Mouse (Mus musculus): ENCODE data around the gene Rab11fip4. TPM values are rescaled to one million over a fixed set of nuclear protein-coding genes. Genes with fewer than 3 reads are reported as not detected.
A peak's percentile ranks its signal among the peaks of the same experiment; 100 is the strongest.

Gene Rab11fip4
- 0.03 TPM in 1 of 2 replicates, not detected in the other for polyA plus RNA-seq (2012; ENCODE audit: insufficient read depth, low replicate concordance)

DNA sequence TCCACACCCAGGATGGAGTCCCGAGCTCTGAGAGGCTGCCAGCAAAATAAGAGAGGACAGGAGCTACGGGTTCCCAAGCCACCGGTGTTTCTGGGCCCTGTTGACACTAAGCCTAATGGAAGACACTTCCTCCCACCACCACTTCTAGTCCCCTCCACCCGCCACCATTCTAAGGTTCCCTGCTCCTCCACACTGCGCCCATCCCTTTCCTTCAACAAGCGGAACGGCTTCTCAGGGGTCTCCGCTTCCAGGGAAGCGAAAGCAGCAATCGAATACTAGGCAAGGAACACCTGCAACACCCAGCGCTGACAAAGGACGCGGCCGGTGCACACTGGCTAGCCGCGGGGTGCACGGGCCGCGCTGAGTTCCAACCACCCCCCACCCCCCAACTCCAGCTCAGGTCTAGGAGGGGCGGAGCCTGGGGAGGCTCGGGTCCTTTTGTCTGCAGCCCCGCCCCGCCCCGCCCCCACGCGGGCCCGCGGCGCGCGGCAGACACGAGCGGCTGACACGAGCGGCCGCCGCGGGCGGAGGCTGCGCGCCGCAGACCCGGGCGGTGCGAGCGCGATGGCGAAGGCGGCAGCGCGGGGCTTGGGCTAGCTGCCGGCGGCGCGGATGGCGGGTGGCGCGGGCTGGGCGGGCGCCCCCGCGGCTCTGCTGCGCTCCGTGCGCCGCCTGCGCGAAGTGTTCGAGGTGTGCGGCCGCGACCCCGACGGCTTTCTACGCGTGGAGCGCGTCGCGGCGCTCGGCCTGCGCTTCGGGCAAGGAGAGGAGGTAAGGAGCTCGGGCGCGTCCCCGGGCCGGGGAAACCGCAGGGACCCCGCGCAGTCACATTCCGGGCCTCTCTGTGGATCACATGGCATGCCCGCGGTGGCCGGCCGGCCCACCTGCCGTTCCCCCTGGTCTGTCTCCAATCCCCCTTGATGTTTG, at the start of gene Rab11fip4:
Gene Rab11fip4 (plus strand): TSS at position 549 of the 927 bp plus-strand sequence.
- Histone ChIP-seq H3K4me1 (peaks cover 18% of the 10 kb centered on the region), H3K27me3 (replicated peaks) (peaks cover 93% of the 10 kb centered on the region)

DNA sequence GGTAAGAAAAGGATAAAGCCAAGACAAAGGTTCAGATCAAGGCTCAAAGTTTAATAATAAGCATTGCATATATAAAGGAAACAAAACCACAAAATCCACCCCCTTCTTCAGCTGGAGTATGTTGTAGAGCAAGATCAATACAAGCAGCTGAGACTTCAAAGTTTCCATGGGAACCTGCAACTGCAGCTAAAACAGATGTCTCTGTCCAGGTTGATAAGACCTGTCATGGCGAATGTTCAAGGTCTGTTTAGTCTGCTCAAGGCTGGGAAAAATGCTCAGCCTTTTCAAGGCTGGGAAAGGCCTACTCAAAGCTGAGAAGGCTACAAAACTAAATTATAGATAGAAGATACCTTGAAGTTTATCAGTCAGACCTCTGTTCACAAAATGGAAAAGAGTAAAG, 38.4 kb upstream of the Rab11fip4 start:
- H3K4me1 ChIP-seq, result no peaks in the 10 kb centered on the region
- no peak for TF ChIP-seq FLI1 (IDR thresholded peaks at IDR 0.05; ENCODE audit: low read length)
- TF ChIP-seq GATA1 (IDR thresholded peaks at IDR 0.05; ENCODE audit: borderline replicate concordance, low read length), result no peak
- no peak overlapping the region for H3K4me3 ChIP-seq (replicated peaks)
- H3K9me3 ChIP-seq, result no peaks in the 10 kb centered on the region
- no peaks in the 10 kb centered on the region for H3K27me3 ChIP-seq (replicated peaks)
- H3K36me3 ChIP-seq (replicated peaks; ENCODE audit: low read length), result peaks cover 95% of the 10 kb centered on the region

More for the DNA sequence above, at the start of gene Rab11fip4:
- Histone ChIP-seq H3K36me3 (replicated peaks; ENCODE audit: low read length) (no peaks in the 10 kb centered on the region), H3K4me3 (replicated peaks) (peak within 1 kb of the TSS; percentile 88), H3K9me3 (no peaks in the 10 kb centered on the region)
- TF ChIP-seq GATA1 (IDR thresholded peaks at IDR 0.05; ENCODE audit: borderline replicate concordance, low read length), result no peak
- TF ChIP-seq FLI1 (IDR thresholded peaks at IDR 0.05; ENCODE audit: low read length), result no peak

DNA sequence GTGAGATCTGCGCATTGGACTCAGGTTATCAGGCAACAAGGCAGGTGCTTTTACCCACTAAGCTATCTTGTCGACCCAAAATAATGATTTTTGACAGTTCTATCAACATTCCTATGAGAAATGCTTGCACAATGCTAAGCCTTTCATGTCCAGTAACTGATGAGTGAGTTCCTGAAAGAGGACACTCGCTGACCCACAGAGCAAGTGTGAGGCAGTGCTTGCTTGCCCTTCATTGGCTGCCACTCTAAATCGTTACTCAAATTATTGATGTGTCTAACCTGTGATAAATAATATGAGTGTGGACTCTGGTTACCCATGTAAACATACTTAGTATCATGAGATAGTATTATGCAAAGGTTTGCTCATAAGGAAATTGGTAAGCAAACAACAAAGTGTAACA, 30.5 kb upstream of the Rab11fip4 start:
- H3K27me3 ChIP-seq (replicated peaks), result no peaks in the 10 kb centered on the region
- H3K4me1 ChIP-seq, result peaks cover 10% of the 10 kb centered on the region
- no peak overlapping the region for H3K4me3 ChIP-seq (replicated peaks)
- H3K36me3 ChIP-seq (replicated peaks; ENCODE audit: low read length), result peaks cover 95% of the 10 kb centered on the region
- TF ChIP-seq FLI1 (IDR thresholded peaks at IDR 0.05; ENCODE audit: low read length) (no peak), GATA1 (IDR thresholded peaks at IDR 0.05; ENCODE audit: borderline replicate concordance, low read length) (no peak)
- H3K9me3 ChIP-seq, result no peaks in the 10 kb centered on the region

DNA sequence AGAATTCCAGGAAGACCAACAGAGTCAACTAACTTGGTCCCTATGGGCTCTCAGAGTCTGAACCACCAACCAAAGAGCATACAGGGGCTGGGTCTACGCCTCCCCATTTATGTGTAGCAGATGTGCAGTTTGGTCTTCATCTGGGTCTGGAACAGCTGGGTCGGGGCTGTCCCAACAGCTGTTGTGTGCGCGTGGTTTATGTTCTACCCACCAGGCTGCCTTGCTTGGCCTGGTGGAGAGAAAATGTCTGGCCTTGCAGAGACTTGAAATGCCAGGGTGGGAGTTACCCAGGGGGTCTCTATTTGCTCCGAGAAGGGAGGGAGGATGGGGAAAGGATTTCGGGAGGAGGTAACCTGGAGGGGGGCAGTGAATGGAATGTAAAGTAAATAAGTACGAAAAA, 27.5 kb upstream of the Rab11fip4 start:
- peaks cover 97% of the 10 kb centered on the region for H3K36me3 ChIP-seq (replicated peaks; ENCODE audit: low read length)

DNA sequence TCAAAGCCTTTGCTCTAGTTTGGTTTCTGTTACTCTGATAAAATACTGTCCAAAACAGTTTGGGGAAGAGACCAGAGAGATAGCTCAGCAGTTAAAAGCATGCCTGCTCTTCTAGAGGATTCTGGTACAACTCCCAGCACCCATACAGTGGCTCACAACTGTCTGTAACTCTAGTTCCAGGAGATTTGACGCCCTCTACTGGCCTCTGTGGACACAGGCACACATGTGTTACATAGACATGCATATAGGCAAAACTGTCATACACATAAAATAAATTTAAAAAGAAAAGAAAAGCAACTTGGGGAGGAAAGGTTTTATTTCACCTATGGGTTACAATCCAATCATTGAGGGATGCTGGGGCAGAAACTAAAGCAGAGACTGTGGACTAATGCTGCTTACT, 24.1 kb upstream of the Rab11fip4 start:
- no peaks in the 10 kb centered on the region for H3K27me3 ChIP-seq (replicated peaks)
- TF ChIP-seq FLI1 (IDR thresholded peaks at IDR 0.05; ENCODE audit: low read length) (no peak), GATA1 (IDR thresholded peaks at IDR 0.05; ENCODE audit: borderline replicate concordance, low read length) (no peak)
- no peaks in the 10 kb centered on the region; the same call in 1 of the 2 replicates for H3K9me3 ChIP-seq
- peaks cover 10% of the 10 kb centered on the region for H3K4me1 ChIP-seq
- H3K36me3 ChIP-seq (replicated peaks; ENCODE audit: low read length), result peaks cover 97% of the 10 kb centered on the region
- H3K4me3 ChIP-seq (replicated peaks), result no peak overlapping the region

More for the DNA sequence above, 27.5 kb upstream of the Rab11fip4 start:
- peaks cover 10% of the 10 kb centered on the region for H3K4me1 ChIP-seq
- TF ChIP-seq GATA1 (IDR thresholded peaks at IDR 0.05; ENCODE audit: borderline replicate concordance, low read length) (no peak), FLI1 (IDR thresholded peaks at IDR 0.05; ENCODE audit: low read length) (no peak)
- no peaks in the 10 kb centered on the region for H3K27me3 ChIP-seq (replicated peaks)
- no peaks in the 10 kb centered on the region; the same call in 1 of the 2 replicates for H3K9me3 ChIP-seq
- no peak overlapping the region for H3K4me3 ChIP-seq (replicated peaks)

DNA sequence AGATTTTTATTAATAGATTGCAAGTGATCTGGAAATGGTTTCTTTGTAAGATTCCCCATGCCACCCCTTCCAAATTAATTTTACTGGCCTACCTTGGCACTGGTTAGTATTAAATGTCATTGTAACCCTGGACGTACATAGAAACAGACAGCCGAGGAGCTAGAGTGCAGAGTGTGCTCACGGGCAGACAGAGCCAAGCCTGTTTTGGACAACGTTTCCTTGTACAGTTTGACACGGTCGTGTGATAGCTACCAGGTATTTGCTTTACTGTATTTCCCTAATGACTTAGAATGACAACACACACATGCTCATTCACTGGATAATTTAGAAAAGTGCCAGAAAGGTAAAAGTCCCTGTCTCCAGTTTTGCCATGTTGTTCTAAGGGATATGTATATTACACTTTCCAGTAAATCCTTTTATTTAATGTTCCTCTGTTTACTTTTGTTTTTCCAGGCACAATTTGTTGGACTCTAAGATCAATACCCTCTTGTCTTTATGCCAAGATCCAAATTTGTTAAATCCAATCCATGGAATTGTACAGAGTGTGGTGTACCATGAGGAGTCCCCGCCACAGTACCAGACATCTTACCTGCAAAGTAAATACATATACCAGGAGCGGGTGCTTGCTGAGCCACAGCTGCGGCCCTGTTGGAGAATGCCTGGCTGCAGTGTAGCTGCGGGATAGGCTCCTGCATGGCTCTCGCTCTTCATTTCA, 22.7 kb upstream of the Rab11fip4 start:
- H3K4me1 ChIP-seq, result peaks cover 6% of the 10 kb centered on the region
- H3K36me3 ChIP-seq (replicated peaks; ENCODE audit: low read length), result peaks cover 95% of the 10 kb centered on the region
- H3K9me3 ChIP-seq, result no peaks in the 10 kb centered on the region; the same call in 1 of the 2 replicates
- TF ChIP-seq GATA1 (IDR thresholded peaks at IDR 0.05; ENCODE audit: borderline replicate concordance, low read length) (no peak), FLI1 (IDR thresholded peaks at IDR 0.05; ENCODE audit: low read length) (no peak)
- no peaks in the 10 kb centered on the region for H3K27me3 ChIP-seq (replicated peaks)
- H3K4me3 ChIP-seq (replicated peaks), result no peak overlapping the region

DNA sequence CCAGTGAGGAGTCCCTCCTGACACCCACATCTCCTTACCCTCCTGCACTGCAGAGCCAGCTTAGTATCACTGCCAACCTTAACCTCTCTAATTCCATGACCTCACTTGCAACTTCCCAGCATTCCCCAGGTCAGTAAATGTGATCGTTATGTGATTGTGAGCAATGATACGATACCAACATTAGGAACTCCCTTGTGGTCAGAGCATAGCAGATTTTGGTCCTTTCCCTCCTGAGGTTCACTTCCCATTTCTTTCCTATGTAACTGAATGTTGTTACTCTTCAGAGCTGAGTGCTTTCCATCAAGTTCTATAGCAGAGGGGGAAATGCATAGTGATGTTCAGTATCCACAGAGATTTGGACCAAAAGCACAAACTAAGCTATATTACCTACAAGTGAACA, 20.7 kb upstream of the Rab11fip4 start:
- no peak for TF ChIP-seq GATA1 (IDR thresholded peaks at IDR 0.05; ENCODE audit: borderline replicate concordance, low read length)
- no peak for TF ChIP-seq FLI1 (IDR thresholded peaks at IDR 0.05; ENCODE audit: low read length)
- Histone ChIP-seq H3K4me3 (replicated peaks) (no peak overlapping the region), H3K27me3 (replicated peaks) (no peaks in the 10 kb centered on the region), H3K4me1 (peaks cover 2% of the 10 kb centered on the region; the same call in 1 of the 2 replicates), H3K36me3 (replicated peaks; ENCODE audit: low read length) (peaks cover 97% of the 10 kb centered on the region), H3K9me3 (no peaks in the 10 kb centered on the region; the same call in 1 of the 2 replicates)

DNA sequence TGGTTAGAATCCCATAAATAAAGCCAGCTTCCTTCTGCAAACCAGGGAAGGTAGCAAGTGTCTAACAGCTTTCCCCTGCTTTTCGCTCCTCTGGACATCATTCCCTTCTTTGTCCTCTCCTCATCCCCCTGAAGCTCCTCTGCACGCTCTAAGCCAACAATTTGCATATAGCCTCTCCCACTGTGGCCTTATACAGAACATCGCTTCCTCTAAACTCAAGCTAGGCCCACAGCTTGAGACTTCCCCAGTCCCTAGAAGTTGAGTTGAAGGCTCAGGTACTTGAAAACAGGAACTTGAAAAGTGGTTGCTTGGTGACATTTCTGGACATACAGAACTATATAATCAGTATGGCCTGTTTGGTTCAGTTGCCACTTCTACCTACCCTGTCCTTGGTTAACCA, 17.2 kb upstream of the Rab11fip4 start:
- Histone ChIP-seq H3K9me3 (no peaks in the 10 kb centered on the region), H3K27me3 (replicated peaks) (no peaks in the 10 kb centered on the region), H3K4me1 (peaks cover 24% of the 10 kb centered on the region), H3K36me3 (replicated peaks; ENCODE audit: low read length) (peaks cover 94% of the 10 kb centered on the region), H3K4me3 (replicated peaks) (no peak overlapping the region)
- TF ChIP-seq GATA1 (IDR thresholded peaks at IDR 0.05; ENCODE audit: borderline replicate concordance, low read length), result no peak
- TF ChIP-seq FLI1 (IDR thresholded peaks at IDR 0.05; ENCODE audit: low read length), result no peak

DNA sequence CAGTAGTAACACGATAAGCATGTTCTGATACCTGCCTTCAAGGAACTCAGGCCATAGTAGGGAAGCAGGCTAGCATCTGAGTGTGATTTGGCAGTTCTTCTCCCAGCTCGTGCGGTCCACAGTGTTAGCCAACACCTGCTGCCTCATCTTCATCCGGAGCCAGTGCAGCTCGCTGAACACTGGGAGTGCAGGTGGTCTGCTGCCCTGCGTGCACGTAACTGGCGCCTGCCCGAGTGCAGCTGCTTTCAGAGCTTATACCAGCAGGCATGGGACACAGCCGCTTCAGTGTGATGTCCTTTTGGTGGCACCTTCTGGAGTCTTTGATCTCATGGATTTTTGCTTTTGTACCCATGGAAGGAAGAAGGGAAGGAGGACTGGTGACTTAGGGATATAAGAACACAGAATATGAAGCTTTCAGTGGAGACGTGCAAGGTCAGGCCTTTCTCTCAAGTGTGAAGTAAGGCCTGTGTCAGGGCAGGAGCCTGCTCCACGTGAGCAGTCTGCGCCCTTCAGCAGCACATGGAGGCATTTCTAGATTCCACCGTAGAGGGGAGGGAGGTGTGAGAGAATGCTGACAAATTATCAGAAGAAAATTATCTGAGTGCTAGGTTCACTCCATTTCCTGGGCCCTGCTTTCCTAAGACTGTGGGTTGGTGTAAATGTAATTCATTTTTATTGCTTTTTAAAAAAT, 15.5 kb upstream of the Rab11fip4 start:
- no peaks in the 10 kb centered on the region for H3K27me3 ChIP-seq (replicated peaks)
- no peaks in the 10 kb centered on the region for H3K9me3 ChIP-seq
- H3K4me3 ChIP-seq (replicated peaks), result no peak overlapping the region
- H3K4me1 ChIP-seq, result peaks cover 24% of the 10 kb centered on the region
- H3K36me3 ChIP-seq (replicated peaks; ENCODE audit: low read length), result peaks cover 94% of the 10 kb centered on the region
- TF ChIP-seq FLI1 (IDR thresholded peaks at IDR 0.05; ENCODE audit: low read length), result no peak
- TF ChIP-seq GATA1 (IDR thresholded peaks at IDR 0.05; ENCODE audit: borderline replicate concordance, low read length), result no peak

Data from megakaryocyte, embryonic 14.5 days (primary cell).